Mouse (Mus musculus): ENCODE measurements around the gene Ppt2.

Gene Ppt2

DNA sequence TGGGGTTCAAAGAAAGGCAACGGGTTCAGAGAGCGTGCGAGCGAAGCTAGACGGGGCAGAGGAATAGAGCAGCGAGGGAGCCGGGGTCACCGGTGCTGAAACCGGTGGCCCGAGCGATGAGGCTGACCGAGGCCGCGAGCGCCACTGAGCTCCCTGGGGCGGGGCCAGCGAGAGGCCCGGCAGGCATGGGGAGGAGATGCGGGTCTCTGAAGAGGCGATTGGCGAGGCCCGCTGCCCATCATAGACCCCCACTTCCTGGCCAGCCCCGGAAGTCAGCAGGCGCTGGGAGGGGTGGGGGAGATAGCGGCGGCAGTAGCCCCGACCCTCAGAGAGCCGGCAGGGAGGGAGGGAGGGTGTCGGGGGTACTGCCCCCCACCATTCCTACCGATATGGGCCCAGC, 22.7 kb downstream of the Ppt2 start:
- DNase-seq (ENCODE audit: low read depth) = peak; percentile 82

DNA sequence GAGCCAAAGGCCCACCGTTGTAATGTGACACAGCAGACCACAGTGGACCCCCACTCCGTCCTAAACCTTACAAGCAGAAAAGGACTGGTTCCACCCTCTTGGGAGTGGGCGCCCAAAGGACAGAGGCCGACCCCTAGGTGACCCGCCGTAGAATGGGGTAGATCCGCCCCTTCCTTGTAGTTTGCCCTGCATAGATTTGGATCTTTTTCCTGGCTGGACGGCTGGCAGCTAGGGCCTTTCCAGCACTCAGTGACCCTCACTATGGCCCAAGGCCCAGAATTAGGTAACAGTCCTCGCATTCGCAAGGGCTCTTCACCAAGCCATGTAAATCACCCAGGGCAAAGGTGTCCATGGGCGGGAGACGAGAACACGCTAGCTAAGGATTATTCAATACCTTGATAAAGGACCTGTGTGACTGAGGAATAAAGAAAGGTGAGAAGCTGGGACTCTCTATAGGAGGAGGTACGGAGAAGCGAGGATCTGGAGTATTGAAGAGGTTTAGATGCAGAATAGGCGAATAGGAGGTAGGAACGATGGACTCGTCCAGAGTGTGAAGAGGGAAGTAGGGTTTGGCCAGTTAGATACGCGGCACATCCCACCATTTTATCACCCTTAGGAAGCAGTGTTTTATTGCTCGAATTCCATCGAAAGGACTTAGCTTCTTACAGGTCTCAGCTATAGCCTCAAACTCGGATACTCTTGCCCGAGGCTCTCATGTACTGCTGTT, 23.6 kb downstream of the Ppt2 start:
- no peak for DNase-seq (ENCODE audit: low read depth)

DNA sequence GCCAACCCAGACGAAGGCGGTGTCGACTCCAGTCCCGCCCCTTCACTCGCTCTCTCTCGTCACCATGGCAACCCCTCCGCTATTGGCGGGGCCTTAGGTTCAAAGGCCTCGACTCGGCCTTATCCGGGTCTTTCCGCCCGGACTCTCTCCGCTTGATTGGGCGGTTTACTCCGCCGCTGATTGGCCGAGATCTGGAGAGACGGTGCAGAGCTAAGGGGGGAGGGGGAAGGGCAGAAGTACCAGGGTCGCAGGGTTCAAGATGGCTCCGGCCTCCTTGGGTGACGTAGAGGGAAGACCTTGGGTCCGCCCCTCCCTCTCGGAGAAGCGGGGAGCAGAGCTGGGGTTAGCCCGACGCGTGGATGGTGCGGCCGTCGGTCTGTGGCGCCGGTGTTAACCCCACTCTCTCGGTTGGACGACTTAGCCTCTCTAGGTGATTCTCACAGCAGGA, 24.2 kb downstream of the Ppt2 start, which contains the start of gene Agpat1:
Gene Agpat1, plus strand, starts transcription at position 202 of the 448 bp plus-strand sequence.
- DNase-seq (ENCODE audit: low read depth) = peak; percentile 99

DNA sequence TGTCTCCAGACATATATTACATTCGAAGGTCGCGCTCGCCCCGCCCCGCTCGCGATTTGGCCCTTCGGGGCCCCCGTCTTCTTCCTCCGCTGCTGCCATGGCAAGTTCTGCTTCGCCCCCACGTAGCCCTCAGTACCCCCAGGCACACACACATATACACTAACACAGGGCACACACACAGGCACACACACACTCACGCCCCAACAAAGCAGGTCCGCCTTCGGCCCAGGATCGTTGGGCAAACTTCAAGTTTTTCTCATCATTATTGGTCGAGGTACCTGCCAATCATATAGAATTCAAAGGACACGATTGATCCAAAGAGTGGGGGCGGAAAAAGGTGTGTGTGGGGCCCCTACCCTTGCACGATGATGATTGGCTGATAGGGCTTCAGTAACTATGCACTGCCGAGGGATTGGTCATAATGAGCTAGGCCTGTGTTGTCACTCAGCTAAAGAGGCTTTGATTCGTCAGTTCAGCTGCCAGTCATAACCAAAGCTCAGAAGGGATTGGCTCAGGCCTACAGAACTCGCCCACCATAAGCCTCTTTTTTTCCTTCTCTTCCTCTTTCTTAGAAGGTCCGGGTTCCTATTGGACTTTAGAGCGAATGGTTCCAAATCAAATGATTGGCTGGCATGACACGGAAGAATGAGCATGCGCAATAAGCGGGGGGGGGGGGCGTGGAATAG, 24.8 kb downstream of the Ppt2 start, which contains the start of gene Rnf5:
Gene Rnf5, minus strand, starts transcription at position 316 of the 686 bp plus-strand sequence.
- DNase-seq (ENCODE audit: low read depth) = peak; percentile 100

DNA sequence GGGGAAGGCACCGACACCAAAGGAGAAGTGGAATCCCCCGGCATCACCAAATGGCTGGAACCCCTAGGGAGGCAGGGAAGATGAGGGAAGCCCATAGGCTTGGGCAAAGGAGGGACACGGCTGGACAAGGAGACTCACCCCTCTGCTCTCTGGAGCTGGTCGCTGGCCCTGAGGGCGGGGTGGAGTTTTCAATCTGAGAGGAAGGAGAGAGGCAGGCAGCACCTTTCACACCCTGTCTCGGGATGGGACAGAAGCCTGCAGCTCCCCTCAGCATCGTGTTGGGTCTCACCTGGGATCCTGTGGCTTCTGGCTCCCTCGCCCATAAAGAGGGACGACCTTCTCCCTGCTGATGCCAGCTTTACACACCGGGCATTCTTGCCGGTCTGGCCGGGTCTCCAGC, 26.5 kb downstream of the Ppt2 start:
- DNase-seq (ENCODE audit: low read depth) = no peak

DNA sequence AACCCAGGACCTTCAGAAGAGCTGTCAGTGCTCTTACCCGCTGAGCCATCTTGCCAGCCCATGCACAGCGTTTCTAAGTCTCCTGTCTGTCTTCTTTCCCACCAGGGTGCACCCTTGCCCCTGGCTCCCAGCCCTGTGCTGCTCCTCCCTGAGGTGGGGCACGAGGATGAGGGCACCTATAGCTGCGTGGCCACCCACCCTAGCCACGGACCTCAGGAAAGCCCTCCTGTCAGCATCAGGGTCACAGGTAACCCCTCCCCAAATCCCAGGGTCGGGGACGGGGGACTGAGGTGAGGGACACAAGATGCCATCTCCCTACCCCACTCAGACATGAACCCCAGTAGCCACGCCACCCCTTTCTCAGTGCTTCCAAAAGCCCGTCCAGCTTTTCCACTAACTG, 28.4 kb downstream of the Ppt2 start:
- no peak for DNase-seq (ENCODE audit: low read depth)

DNA sequence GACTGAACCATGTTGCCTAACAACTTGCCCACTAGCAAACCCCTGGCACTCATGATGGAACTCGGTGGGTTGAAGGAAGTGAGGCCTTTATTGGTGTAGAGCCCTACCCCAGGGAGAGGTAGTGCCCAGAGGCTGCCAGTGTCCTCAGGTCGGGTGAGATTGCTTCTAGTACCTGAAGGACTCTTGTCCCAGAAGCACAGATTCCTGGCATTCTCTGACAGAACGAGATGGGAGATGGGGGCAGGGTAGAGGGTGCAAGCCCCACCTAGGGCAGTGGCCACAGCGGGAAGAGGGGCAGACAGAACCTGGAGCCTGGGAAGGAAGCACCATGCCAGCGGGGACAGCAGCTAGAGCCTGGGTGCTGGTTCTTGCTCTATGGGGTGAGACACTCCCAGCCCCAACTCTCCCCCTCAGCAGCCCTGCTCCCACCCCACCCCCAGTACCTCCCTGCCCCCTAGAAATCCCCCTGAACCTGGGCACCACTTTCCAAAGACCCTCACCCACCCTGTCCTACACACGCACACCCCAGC, 30.7 kb downstream of the Ppt2 start, which contains the start of gene Ager:
Gene Ager, plus strand, starts transcription at position 297 of the 530 bp plus-strand sequence.
- DNase-seq (ENCODE audit: low read depth) = no peak

DNA sequence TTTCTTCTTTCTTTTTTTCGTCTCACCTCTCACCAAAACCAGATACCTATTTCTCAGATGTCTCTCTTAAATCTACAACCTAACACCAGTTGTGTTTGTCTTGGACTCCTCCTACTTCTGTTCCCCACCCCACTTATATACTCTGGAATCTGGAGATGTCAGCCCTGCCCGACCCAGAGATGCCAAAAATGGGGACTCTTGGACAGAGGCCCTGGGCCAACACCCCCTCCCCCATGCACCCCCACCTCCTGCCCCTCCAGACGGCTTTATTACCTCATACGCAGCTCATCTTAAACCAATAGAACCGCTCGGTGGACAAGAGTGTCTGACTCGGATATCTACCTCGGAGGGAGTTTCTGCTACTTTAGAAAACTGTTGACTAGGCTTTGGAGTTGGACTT, 32.2 kb downstream of the Ppt2 start:
- no peak for DNase-seq (ENCODE audit: low read depth)

DNA sequence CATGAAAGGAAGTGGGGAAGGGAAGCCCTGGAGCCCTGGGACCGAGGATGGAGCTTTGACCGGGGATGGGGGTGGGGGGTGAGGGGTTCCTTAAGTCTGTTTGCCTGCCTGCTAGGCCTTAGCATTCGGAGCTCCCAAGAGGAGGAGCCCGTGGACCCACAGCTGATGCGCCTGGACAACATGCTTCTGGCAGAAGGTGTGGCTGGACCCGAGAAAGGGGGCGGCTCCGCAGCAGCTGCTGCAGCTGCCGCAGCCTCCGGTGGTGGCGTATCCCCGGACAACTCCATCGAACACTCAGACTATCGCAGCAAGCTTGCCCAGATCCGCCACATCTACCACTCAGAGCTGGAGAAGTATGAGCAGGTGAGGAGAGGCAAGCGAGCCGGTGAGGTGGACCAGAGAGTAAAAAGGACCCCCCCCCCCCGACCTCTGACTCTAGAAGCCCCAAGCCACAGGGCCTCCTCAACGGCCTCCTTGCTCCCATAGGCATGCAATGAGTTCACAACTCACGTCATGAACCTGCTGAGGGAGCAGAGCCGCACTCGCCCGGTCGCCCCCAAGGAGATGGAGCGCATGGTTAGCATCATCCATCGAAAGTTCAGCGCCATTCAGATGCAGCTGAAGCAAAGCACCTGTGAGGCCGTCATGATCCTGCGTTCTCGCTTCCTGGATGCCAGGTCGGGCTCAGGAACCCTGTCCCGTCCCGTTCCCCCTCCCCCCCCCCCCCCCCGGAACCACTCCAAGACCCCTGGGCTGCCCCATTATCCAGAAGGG, 34.4 kb downstream of the Ppt2 start:
- no peak for DNase-seq (ENCODE audit: low read depth)

DNA sequence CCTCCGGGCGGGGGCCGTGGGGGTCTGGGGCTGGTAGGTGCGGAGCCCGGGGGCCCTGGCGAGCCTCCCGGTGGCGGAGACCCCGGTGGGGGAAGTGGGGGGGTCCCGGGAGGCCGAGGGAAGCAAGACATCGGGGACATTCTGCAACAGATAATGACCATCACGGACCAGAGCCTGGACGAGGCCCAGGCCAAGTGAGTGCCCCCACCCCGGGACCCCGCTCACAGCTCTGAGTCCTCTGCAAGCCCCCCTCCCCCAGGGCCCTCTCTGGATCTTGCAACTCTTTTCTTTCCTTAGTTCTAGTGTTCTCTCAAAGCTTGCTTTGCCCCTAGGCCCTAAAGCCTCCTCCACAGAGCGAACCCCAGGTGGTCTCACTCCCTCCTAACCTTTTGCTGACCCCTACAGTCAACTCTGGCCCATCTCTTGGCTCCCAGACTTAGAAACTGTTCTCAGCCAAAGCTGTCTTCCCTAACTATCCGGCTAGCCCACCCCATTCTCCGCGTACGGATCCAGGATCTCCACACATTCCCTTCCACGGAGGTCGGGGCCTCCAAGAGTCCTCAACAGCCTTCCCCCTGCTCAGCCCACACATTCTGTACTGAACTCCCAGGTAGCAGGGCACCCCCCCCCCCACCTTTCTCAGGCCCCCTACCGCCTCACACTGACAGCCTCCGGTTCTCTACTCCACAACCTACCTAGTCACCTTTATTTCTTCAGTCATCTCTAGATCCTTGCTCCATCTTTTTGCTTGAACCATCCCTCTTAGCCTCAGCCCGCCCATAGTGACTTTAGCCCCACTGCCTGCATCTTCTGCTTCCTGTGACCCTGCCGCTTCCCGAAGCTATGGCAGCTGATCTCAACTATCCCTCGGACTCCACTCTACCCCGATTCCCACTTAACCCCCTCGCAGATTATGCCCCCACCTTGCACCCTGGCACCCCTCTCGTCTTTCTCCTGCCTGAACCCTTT, 35.4 kb downstream of the Ppt2 start:
- DNase-seq (ENCODE audit: low read depth) = no peak

DNA sequence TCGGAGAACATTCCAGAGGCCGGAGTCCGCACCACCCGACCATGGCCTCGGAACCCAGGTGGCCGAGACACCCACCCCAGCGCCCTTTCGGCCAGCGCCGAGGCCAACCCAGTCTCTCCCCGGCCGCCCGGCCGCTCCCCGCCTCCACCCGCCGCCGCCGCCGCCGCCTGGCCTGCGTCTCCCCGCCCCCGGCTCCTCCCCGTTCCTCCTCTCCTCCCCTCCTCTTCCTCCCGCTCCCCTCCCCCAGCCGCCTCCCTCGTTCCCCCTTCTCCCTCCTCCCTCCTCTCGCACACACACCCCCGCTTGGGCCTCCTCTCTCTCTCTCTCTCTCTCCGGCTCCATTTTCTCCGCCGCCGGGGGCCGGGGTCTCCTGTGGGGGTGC, 36.3 kb downstream of the Ppt2 start:
- DNase-seq (ENCODE audit: low read depth) = no peak

DNA sequence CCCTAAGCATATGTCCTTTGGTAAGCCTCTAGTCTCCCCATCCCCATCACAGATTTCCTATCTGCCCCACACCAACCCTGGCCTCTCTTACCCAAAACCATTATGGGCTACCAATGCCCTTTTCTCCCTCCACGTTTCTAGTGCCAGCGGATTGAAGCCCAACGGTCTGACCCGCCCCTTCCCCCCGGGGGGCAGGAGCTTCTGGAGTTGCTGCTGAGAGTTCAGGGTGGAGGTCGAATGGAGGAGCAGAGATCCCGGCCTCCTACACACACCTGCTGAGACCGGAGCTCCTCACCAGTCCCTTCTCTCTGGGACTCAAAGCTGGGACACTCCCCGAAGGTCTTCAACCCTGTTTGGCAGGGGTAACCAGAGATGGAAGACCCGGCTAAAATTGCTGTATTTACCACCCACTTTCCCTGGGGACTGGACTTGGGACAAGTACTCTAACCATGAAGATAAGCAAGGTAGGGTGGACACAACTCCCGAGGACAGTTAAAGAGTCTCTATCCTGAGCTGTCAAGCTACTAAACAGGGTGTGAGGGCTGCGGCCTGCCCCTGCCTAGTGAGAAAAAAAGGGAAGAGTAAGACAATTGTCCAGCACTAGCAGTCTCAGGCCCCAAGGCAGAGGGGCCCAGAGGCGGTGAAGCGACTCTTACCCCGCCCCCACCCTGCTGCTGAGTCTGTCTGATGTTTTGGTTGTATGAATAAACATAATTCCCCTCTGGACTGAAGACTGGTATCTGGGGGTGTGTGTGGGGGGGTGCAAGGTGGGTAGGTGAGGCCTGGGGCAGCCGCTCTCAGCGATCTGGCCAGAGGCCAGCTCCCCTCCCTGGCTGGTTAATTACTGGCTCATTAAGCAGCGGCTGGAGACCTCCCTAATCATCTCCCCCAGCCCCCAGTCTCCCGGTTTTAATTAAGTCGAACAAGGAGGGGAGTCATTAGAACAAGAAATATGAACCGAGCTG, 37.0 kb downstream of the Ppt2 start, which contains the start of gene Pbx2:
Gene Pbx2, plus strand, starts transcription at position 238 of the 965 bp plus-strand sequence.
- DNase-seq (ENCODE audit: low read depth) = no peak

DNA sequence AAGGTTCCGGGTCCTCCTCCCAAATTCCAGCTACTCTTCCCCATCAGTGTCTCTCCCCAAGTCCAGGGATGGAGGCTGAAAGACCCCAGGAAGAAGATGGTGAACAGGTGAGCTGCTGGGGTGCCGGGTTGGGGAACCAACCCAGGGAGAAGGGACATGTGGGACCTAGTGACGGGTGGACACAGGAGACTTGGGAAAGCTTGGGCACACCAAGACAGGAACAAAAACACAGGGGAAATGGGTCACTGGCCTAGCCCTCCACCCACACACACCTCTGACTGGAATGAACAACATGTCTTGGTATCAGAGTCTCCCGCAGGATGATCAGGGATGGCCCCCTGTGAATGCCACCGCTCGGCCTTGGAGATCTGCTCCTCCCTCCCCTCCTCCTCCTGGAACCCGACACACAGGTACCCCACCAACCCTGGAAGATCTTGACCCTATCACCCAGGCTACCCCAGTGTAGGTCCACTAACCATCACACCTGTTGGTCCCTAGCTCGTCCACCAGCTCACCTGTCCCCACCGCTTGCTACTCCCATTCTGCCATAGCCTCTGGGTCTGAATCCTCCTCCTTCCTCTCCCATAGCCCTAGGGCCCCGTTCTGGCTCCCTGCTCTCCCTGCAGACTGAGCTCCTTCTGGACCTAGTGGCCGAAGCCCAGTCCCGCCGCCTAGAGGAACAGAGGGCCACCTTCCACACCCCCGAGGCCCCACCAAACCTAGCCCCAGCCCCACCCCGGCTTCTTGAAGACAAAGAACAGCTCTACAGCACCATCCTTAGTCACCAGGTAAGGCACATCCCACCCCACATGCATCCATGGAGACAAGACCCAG, 37.9 kb downstream of the Ppt2 start:
- no peak for DNase-seq (ENCODE audit: low read depth)

DNA sequence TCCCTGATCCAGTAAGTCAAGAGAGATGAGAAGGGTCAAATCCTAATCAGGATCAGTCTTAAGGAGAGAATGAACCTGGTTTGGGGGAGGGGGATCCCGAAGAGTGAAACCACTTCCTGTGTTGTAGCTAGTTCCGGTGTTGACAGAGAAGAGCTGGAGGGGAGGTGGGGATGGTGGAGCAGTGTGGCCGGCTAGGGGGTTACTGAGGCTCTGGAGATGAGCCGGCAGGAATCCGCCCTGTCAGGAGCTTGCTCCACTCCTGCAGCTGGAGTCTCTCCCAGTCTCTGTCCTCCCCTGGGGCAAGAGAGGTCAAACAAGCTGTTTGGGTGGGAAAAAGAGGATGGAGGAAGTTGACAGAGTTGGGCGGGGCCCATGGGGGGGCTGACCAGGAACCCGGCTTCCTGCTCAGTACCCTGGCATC, 38.6 kb downstream of the Ppt2 start, which contains the start of gene Gpsm3:
Gene Gpsm3, plus strand, starts transcription at position 126 of the 421 bp plus-strand sequence.
- DNase-seq (ENCODE audit: low read depth) = no peak

DNA sequence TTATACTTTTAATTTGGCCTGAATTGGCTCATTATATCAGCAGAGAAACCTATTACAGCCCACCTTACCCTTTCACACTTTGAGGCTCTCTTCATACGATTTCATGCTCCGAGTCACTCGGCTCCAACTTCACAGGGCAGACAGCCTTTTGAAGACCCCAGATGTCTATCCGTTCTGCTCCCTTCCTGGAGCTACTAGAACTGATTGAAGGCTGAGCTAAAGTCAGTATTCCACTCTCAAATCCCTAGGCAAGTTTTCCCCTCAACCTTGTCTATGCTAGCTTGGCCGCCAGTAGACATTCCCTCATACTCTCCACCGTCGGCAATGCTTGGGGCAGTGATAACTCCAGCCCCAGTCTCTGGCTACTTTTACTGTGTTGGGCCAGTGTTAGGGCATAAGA, 39.1 kb downstream of the Ppt2 start:
- no peak for DNase-seq (ENCODE audit: low read depth)

DNA sequence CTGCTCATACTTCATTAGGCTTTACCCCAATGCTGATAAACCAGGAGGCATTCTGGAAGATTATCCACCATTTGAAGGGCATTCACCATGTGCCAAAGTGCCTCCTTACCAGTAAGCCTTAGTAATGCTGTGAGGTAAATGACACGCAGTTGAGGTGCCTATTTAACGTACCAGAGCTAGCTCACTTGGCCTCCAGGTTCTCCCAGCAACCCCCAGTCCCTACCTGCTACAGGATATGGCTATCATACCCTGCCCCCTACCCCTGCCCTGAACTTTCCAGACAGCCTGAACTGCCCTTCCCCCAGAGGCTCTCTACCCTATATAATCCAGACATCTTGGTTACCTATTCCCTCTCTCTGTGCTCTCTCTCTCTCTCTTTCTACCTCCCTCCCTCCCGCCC, 39.5 kb downstream of the Ppt2 start:
- no peak for DNase-seq (ENCODE audit: low read depth)

DNA sequence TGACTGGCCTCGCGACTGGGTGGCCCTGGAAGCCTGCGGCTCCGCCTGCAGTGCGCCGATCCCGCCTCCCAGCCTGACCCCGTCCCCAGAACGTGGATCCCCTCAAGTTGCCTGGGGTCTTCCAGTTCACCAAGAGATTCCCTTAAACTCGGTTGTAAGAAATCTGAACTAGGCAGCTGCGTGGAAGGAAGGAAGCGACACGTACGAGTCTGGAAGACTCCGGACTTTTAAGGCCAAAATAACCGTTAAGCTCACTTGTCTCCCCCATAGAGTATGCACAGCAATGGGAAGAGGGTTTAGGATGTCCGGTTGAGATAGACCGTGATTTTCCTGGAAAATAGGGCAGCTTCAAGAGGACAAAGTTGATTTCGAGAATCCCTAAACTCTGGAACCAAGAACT, 40.5 kb downstream of the Ppt2 start:
- no peak for DNase-seq (ENCODE audit: low read depth)

DNA sequence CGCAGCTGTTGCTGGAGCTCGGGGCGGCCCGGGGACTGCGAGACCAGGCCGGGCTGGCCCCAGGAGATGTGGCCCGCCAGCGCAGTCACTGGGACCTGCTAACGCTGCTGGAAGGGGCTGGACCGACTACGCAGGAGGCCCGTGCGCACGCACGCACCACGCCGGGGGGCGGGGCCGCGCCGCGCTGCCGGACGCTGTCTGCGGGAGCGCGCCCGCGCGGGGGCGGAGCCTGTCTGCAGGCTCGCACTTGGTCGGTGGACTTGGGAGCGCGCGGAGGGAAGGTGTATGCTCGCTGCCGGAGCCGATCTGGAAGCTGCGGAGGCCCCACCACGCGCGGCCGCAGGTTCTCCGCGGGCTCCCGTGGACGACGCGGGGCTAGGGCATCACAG, 40.9 kb downstream of the Ppt2 start:
- DNase-seq (ENCODE audit: low read depth) = no peak
